Mouse (Mus musculus) lung, postnatal 10 days (tissue): ENCODE results near the gene Gm21812.
"Not testable (repeated sequence)": the region's sequence is repeated elsewhere in the genome, so short reads cannot be mapped to it uniquely, and the experiment has no call there.

Experiments
- DNase-seq: peaks from one replicate; pipeline ENCODE4 v3.0.0; 2021

The Gm21812 gene

GRCm38 (mm10) chrY:9347084-9347483 is at the start of gene Gm21812:
Gene Gm21812, minus strand, starts transcription at chrY:9347184.
- not testable (repeated sequence) for DNase-seq
